Mouse (Mus musculus) embryonic fibroblast, embryonic 13.5 days (primary cell): ENCODE measurements at regions not wholly inside any gene's neighbourhood (a gene's known extent, or its start where the extent isn't known, plus 50 kb on each side); places are given as distances from the start of the nearest gene placed in this dataset.

Source experiments
- H3K27ac ChIP-seq: 2 replicates; pipeline ENCODE4 v1.5.1; 2012; ENCODE audit warnings: low read length, control low read depth, inconsistent platforms; ENCODE audit not compliant: insufficient read depth
- H3K4me1 ChIP-seq: 2 replicates; pipeline ENCODE4 v1.6.1; 2011; ENCODE audit warnings: low read length; ENCODE audit not compliant: control insufficient read depth, insufficient read depth
- H3K4me3 ChIP-seq: 2 replicates; pipeline ENCODE4 v1.5.1; 2011; ENCODE audit warnings: mild to moderate bottlenecking, control low read depth, low read length; ENCODE audit not compliant: insufficient read depth
- CTCF ChIP-seq: IDR thresholded peaks from 2 replicates; pipeline ENCODE4 v1.5.1; 2011; ENCODE audit warnings: mild to moderate bottlenecking, control low read depth, low read length, moderate library complexity, borderline replicate concordance; ENCODE audit not compliant: insufficient read depth
- POLR2A ChIP-seq: IDR thresholded peaks from 2 replicates; pipeline ENCODE4 v1.6.1; 2011; ENCODE audit warnings: low read depth, mild to moderate bottlenecking, control low read depth, low read length, moderate library complexity

- no peak for TF ChIP-seq POLR2A
- peak; percentile 80; the same call in 1 of the 2 replicates for TF ChIP-seq CTCF
Observed at GRCm38 (mm10) chr12:58802410-58802809, 209.4 kb downstream of the Sec23a start.

More at GRCm38 (mm10) chr12:58802410-58802809, 209.4 kb downstream of the Sec23a start:
- H3K4me3 ChIP-seq: no peak overlapping the region
- no peaks in the 10 kb centered on the region for H3K4me1 ChIP-seq
- no peak overlapping the region for H3K27ac ChIP-seq
